Mouse (Mus musculus) retina, embryonic 14.5 days (tissue): ENCODE measurements at regions not wholly inside any gene's neighbourhood (a gene's known extent, or its start where the extent isn't known, plus 50 kb on each side); places are given as distances from the start of the nearest gene placed in this dataset.
"Not testable (repeated sequence)": the region's sequence is repeated elsewhere in the genome, so short reads cannot be mapped to it uniquely, and the experiment has no call there.

Source experiments
- DNase-seq: peaks from one replicate; pipeline ENCODE4 v3.0.0-alpha.2; 2015; ENCODE audit warnings: low spot score

- no peak for DNase-seq
These were observed 74.5 kb downstream of the Aasdhppt start for GRCm38 (mm10) chr9:4234796-4235195.

GRCm38 (mm10) chr9:4214571-4214970 is 94.7 kb downstream of the Aasdhppt start:
- not testable (repeated sequence) for DNase-seq

GRCm38 (mm10) chr9:4209987-4210476 is 99.2 kb downstream of the Aasdhppt start:
- DNase-seq: peak; percentile 33

- not testable (repeated sequence) for DNase-seq
These were observed 116.5 kb downstream of the Aasdhppt start for GRCm38 (mm10) chr9:4192737-4193136.

- DNase-seq: not testable (repeated sequence)
These were observed 153.3 kb downstream of the Aasdhppt start for GRCm38 (mm10) chr9:4156011-4156410.

GRCm38 (mm10) chr9:4138829-4139228 is 170.4 kb downstream of the Aasdhppt start:
- not testable (repeated sequence) for DNase-seq

GRCm38 (mm10) chr9:4092518-4092917 is 216.8 kb downstream of the Aasdhppt start:
- no peak for DNase-seq

GRCm38 (mm10) chr9:4082668-4083067 is 226.6 kb downstream of the Aasdhppt start:
- DNase-seq: not testable (repeated sequence)

- no peak for DNase-seq
These were observed 248.2 kb downstream of the Aasdhppt start for GRCm38 (mm10) chr9:4061037-4061436.

- DNase-seq: no peak
These were observed 260.5 kb downstream of the Aasdhppt start for GRCm38 (mm10) chr9:4048749-4049148.

GRCm38 (mm10) chr9:4047654-4048053 is 261.6 kb downstream of the Aasdhppt start:
- not testable (repeated sequence) for DNase-seq

GRCm38 (mm10) chr9:4040871-4041665 is 268.2 kb downstream of the Aasdhppt start:
- no peak for DNase-seq

- DNase-seq: not testable (repeated sequence)
These were observed 282.1 kb downstream of the Aasdhppt start for GRCm38 (mm10) chr9:4027181-4027580.

GRCm38 (mm10) chr9:4020093-4020492 is 289.2 kb downstream of the Aasdhppt start:
- DNase-seq: no peak

- DNase-seq: no peak
These were observed 312.6 kb downstream of the Aasdhppt start for GRCm38 (mm10) chr9:3996686-3997085.

GRCm38 (mm10) chr9:3988383-3988782 is 320.9 kb downstream of the Aasdhppt start:
- not testable (repeated sequence) for DNase-seq

- DNase-seq: not testable (repeated sequence)
These were observed 321.3 kb downstream of the Aasdhppt start for GRCm38 (mm10) chr9:3987971-3988370.
